11 mouse cellular contexts compared by ENCODE assay signal in genomic region chrX:11945280-11945679, GRCm38 (mm10).
"Had no signal": no experiment of that assay in that cellular context is flagged by ENCODE, and none has a peak within 500 bp of the region (broad histone marks: within the 10 kb centered on the region; RNA-seq: fewer than 3 reads in every experiment).

No protein-coding gene starts in this region.

- H3K9me3 ChIP-seq: limb, embryonic 15.5 days; liver, embryonic 12.5 days; neural tube, embryonic 13.5 days had no signal

- H3K9ac ChIP-seq: limb, embryonic 15.5 days; liver, embryonic 12.5 days; neural tube, embryonic 13.5 days had no signal

- ATAC-seq: liver, embryonic 12.5 days had no signal

- H3K27ac ChIP-seq: kidney, postnatal 0 days; limb, embryonic 15.5 days; liver, embryonic 12.5 days; neural tube, embryonic 13.5 days had no signal

- H3K36me3 ChIP-seq: limb, embryonic 15.5 days; liver, embryonic 12.5 days; neural tube, embryonic 13.5 days had no signal

- H3K4me3 ChIP-seq: limb, embryonic 15.5 days; liver, embryonic 12.5 days; neural tube, embryonic 13.5 days had no signal

- DNase-seq: kidney, adult 9 months; kidney, postnatal 36 days; layer of hippocampus, adult 9-11 months; layer of hippocampus, postnatal 36 days; retina, postnatal 1 day; right cerebral cortex, postnatal 25 days; thymus, postnatal 36 days had no signal

- H3K4me2 ChIP-seq: limb, embryonic 15.5 days; liver, embryonic 12.5 days; neural tube, embryonic 13.5 days had no signal

- H3K4me1 ChIP-seq: liver, embryonic 12.5 days had no signal
